Mouse (Mus musculus): Measurements from ENCODE around the gene Zmiz2. TPM values are rescaled to one million over a fixed set of nuclear protein-coding genes. Genes with fewer than 3 reads are reported as not detected.
A peak's percentile ranks its signal among the peaks of the same experiment; 100 is the strongest.

The Zmiz2 gene
- polyA plus RNA-seq, 1 experiment from 2014 or later: 10.7 TPM

DNA sequence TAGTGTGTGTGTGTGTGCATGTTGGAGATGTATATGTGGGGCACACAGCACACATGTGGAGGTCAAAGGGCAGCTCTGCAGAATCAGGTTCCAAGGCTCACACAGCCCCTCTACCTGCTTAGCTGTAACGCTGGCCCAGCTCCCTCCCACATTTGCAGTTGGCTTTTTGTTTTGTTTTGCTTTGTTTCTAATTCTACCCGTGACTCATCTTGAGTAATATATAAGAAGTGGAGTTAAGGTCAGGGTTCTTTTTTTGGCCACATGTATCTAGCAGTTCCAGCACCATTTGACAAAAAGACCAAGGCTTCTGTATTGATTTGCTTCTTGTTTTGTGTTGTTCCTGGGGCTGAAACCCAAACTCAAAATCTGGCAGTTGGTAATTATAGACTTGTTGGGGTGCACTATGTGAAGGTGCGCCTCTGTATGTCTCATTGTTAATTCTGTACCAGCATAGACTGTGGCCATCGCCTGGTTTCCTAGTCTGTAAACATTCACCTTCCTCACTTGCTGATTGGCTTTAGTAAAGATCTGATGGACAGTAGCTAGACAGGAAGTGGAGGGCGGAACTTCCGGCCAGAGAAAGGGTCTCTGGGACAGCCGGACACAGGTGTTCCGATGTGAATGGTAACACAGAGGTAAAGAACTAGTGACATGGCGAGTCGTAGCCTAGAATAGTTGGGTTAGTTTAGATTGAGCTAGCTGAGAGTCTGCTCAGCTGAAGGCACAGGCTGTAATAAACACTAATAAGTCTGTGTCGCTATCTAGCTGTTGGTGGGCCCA is 17.3 kb upstream of the Zmiz2 start:
- H3K36me3 ChIP-seq: no peaks in the 10 kb centered on the region
- no peak overlapping the region for H3K4me2 ChIP-seq
- H3K27me3 ChIP-seq (replicated peaks): no peaks in the 10 kb centered on the region
- no peaks in the 10 kb centered on the region for H3K9me3 ChIP-seq
- ATAC-seq (ENCODE audit: insufficient read depth, low FRiP score, low read depth): no peak
- H3K27ac ChIP-seq: no peak overlapping the region
- H3K9ac ChIP-seq: no peak overlapping the region
- 74% methylated on average over 11 of the region's 11 CpGs for WGBS
- 0 out of 2 replicates have a peak, but pooled peaks cover 1% of the 10 kb centered on the region for H3K4me1 ChIP-seq
- no peak overlapping the region for H3K4me3 ChIP-seq (replicated peaks)

DNA sequence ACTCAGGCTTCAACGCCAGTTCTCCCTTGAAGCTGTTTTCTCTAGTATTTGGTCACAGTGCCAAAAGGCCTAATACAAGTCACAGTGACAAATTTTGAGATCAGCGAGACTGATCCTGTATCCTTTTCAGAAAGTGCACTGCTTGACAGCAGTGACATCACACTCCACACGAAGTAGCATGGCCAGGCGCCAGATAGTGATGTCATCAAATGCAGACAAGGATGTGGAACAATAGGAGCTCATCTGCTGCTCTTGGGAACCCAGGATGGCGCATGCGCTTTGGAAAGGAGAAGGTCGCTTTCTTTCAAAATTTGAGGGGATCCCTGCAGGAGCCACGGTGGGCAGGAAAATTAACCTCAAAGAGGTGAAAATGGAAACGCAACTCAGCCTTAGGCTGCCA is 16.1 kb upstream of the Zmiz2 start:
- Histone ChIP-seq H3K9me3 (no peaks in the 10 kb centered on the region), H3K27ac (no peak overlapping the region), H3K9ac (no peak overlapping the region), H3K36me3 (no peaks in the 10 kb centered on the region), H3K4me3 (replicated peaks) (no peak overlapping the region), H3K4me1 (no peaks in the 10 kb centered on the region), H3K27me3 (replicated peaks) (no peaks in the 10 kb centered on the region), H3K4me2 (no peak overlapping the region)
- ATAC-seq (ENCODE audit: insufficient read depth, low FRiP score, low read depth): no peak
- WGBS: 83% methylated on average over 9 of the region's 9 CpGs

DNA sequence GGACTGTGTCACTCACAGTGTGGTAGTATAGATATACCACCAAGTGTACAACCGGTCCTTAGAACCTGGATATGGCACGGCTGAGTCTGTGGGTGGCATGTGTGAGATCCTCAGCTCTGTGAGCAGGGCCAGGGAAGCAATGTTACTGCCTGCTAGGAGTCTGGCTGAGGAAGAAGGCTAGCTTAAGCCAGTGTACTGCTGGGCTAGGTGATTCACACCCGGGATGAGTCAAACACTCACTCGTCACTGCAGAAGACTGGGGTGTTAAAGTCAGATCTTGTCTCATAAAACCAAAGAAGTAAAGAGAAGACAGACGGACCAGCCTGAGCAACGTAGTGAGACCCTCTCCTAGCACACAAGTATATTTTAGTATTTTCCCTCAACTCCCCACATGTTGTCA is 8.0 kb upstream of the Zmiz2 start:
- Histone ChIP-seq H3K4me1 (no peaks in the 10 kb centered on the region), H3K36me3 (no peaks in the 10 kb centered on the region), H3K4me3 (replicated peaks) (no peak overlapping the region), H3K27me3 (replicated peaks) (no peaks in the 10 kb centered on the region), H3K27ac (no peak overlapping the region), H3K9me3 (no peaks in the 10 kb centered on the region), H3K9ac (no peak overlapping the region), H3K4me2 (no peak overlapping the region)
- ATAC-seq (ENCODE audit: insufficient read depth, low FRiP score, low read depth): no peak
- WGBS: 82% methylated on average over 6 of the region's 6 CpGs

DNA sequence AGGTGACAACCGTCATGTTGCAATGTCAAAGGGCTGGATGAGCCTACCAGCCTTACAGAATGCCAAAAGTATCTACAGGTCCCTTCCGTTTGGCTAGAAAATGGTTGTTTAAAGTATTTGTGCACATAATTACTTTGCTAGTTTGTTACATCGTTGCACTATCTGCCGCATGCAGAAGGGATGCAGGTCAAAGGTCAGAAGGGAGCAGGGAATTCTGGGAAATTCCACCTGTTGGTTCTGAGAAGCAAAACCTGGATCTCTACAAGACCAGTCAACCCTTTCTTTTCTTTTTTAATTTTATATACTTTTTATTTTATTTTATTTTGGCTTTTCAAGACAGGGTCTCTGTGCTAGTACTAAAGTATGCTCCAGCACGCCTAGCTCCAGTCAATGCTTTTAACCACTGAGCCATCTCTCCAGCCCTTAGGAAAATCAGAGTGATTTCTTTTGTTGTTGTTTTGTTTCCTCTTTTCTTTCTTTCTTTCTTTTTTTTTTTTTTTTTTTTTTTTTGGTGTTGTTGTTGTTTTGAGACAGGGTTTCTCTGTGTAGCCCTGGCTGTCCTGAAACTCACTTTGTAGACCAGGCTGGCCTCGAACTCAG is 648 bp upstream of the Zmiz2 start:
- Histone ChIP-seq H3K36me3 (no peaks in the 10 kb centered on the region), H3K4me3 (replicated peaks) (peak overlapping the region; percentile 76), H3K4me1 (peaks cover 12% of the 10 kb centered on the region; the same call in 1 of the 2 replicates), H3K9ac (no peak overlapping the region), H3K4me2 (peak overlapping the region; percentile 90; the same call in 1 of the 2 replicates), H3K27me3 (replicated peaks) (no peaks in the 10 kb centered on the region), H3K27ac (peak overlapping the region; percentile 98), H3K9me3 (no peaks in the 10 kb centered on the region)
- 89% methylated on average over 6 of the region's 6 CpGs for WGBS
- no peak for ATAC-seq (ENCODE audit: insufficient read depth, low FRiP score, low read depth)

DNA sequence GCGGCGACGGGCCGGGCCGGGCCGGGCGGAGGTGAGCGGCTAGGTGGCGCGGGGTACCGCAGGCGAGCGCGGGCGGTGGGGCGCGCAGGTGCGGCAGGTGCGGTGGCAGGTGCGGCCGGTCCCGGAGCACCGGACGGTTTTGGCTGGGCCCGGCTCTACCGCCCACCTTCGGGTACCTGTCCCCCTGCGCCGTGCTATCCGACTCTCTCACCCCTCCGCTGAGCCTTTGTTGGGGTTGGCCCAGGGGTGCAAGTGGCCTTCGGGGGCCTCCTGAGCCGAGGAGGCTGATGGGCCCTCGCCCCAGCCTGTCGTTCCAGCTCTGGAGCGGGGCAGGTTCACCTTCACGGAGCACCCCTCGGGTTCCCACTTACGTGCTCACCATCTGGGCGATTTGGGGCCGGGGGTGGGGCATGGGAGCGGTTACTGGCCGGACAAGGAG is 628 bp downstream of the Zmiz2 start:
- under 1% methylated on average over 42 of the region's 43 CpGs for WGBS

DNA sequence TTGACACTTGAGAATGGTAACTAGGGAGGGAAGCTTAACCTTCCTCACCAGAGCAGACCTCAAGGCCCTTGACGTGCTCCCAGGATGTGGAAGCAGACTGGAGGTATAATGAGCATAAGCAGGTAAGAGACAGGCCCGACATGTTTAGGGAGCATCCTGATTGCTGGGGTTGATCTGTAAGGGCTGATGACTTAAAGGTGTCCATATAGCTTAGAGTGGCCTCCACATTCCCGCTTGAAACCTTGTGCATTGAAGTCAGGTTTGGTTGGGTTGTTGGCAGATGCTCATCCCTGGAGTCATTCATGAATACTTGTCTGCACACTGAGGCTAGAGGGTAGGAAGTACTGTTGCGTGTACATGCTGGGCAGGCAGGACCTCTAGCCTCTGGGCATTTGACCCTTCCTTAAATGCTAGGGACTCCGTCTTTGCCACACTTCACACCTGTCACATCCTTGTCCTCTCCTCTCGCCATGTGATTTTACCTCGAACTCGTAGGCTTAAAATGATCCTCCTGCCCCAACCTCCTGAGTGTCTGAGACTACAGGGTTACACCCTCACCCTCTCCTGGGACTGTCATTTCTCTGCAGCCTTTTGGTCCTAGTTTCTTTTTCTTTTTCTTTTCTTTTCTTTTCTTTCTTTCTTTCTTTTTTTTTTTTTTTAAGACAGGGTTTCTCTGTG is 1.6 kb downstream of the Zmiz2 start:
- Histone ChIP-seq H3K36me3 (no peaks in the 10 kb centered on the region; the same call in 1 of the 2 replicates), H3K9ac (no peak overlapping the region), H3K4me3 (replicated peaks) (peak overlapping the region; percentile 76), H3K27me3 (replicated peaks) (no peaks in the 10 kb centered on the region), H3K9me3 (no peaks in the 10 kb centered on the region), H3K4me2 (peak overlapping the region; percentile 90), H3K27ac (no peak overlapping the region), H3K4me1 (peaks cover 12% of the 10 kb centered on the region; the same call in 1 of the 2 replicates)
- WGBS: 77% methylated on average over 8 of the region's 8 CpGs
- ATAC-seq (ENCODE audit: insufficient read depth, low FRiP score, low read depth): no peak

More for the DNA sequence above, 628 bp downstream of the Zmiz2 start:
- no peaks in the 10 kb centered on the region for H3K36me3 ChIP-seq
- peak overlapping the region; percentile 92 for H3K9ac ChIP-seq
- 0 out of 2 replicates have a peak, but pooled peaks have one; percentile 0 for ATAC-seq (ENCODE audit: insufficient read depth, low FRiP score, low read depth)
- H3K4me2 ChIP-seq: peak overlapping the region; percentile 90
- peak overlapping the region; percentile 76 for H3K4me3 ChIP-seq (replicated peaks)
- H3K27ac ChIP-seq: peak overlapping the region; percentile 98
- H3K4me1 ChIP-seq: peaks cover 12% of the 10 kb centered on the region; the same call in 1 of the 2 replicates
- H3K27me3 ChIP-seq (replicated peaks): no peaks in the 10 kb centered on the region
- no peaks in the 10 kb centered on the region for H3K9me3 ChIP-seq

DNA sequence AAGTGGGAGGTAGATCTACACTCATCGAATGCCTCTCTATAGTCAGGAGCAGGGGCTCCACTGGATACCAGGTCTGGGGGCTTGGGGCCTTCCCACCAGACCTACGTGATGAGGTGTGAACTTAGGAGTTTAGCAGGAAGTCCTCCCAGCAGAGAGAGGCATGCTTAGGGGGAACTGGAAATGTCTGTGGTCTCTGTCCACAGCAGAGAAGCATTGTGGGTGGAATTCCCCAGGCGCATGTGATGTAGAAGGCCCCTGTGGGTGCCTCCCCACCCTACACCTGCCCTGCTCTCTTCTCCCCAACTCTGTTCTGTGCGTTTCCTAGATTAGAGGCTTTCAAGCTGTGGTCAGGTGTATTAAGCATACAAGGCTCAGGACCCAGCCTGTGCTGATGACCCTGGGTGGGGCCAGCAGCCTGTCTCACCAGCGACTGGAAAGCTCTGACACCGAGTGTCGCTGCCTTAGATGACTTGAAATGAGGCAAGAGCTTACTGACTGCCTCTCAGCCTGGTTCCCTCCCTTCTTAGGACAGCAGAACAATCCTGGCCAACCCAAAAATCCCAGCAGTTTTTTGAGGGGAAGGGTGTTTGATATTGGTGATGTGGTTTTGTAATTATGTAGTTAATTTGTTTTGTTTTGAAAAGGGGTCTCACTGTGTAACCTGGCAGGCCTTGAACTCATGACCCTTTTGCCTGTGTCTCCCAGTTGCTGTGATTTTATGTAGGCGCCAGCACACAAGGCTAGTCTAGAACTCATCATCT is 2.8 kb downstream of the Zmiz2 start:
- Histone ChIP-seq H3K4me2 (no peak overlapping the region), H3K9ac (no peak overlapping the region), H3K27me3 (replicated peaks) (no peaks in the 10 kb centered on the region), H3K4me3 (replicated peaks) (no peak overlapping the region), H3K36me3 (peaks cover 5% of the 10 kb centered on the region; the same call in 1 of the 2 replicates), H3K27ac (no peak overlapping the region), H3K9me3 (no peaks in the 10 kb centered on the region), H3K4me1 (peaks cover 12% of the 10 kb centered on the region; the same call in 1 of the 2 replicates)
- ATAC-seq (ENCODE audit: insufficient read depth, low FRiP score, low read depth): no peak
- WGBS: 82% methylated on average over 8 of the region's 8 CpGs

DNA sequence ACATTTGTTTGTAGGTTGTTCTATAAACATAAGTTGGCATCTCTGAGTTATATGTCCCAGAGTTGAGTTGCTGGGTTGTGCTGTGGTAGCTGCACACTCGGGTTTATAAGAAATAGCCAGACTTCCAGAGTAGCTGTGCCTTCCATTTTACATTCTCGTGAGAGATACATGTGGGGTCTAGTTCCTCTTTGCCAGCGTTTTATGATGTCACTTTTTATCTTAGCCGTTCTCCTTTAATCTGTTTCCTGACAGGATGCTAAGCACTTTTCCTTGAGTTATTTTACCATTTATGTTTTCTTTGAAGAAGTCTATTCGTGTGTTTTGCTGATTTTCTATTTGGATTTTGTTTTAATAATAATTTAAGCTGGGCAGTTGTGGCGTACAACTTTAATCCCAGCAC is 4.0 kb downstream of the Zmiz2 start:
- H3K27me3 ChIP-seq (replicated peaks): no peaks in the 10 kb centered on the region
- H3K4me1 ChIP-seq: peaks cover 12% of the 10 kb centered on the region; the same call in 1 of the 2 replicates
- H3K36me3 ChIP-seq: peaks cover 16% of the 10 kb centered on the region; the same call in 1 of the 2 replicates
- H3K4me3 ChIP-seq (replicated peaks): no peak overlapping the region
- H3K9me3 ChIP-seq: no peaks in the 10 kb centered on the region
- no peak overlapping the region for H3K9ac ChIP-seq
- ATAC-seq (ENCODE audit: insufficient read depth, low FRiP score, low read depth): no peak
- no peak overlapping the region for H3K4me2 ChIP-seq
- 73% methylated on average over 6 of the region's 6 CpGs for WGBS
- H3K27ac ChIP-seq: no peak overlapping the region

DNA sequence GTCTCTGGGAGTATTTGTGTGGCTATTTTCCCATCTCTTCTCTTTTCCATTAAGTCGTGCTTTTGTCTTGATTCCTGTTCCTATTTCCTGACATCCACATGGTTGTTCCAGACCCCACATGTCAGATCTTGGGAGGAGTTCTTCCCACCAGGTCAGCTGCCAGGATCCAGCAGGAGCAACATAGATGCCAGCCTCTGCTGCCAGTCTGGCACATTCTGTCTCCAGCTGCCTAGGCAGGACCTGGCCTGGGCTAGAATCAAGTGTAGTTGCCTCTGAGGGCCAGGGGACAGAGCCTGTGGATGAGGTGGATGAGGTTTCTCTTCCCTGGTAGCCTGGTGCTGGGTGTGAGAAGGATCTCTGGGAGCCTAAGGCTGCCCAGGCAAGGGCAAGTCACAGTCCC is 5.0 kb downstream of the Zmiz2 start:
- no peaks in the 10 kb centered on the region for H3K9me3 ChIP-seq
- peaks cover 12% of the 10 kb centered on the region; the same call in 1 of the 2 replicates for H3K4me1 ChIP-seq
- H3K27ac ChIP-seq: no peak overlapping the region
- no peak for ATAC-seq (ENCODE audit: insufficient read depth, low FRiP score, low read depth)
- 63% methylated on average over 1 of the region's 1 CpGs for WGBS
- H3K4me2 ChIP-seq: no peak overlapping the region
- no peaks in the 10 kb centered on the region for H3K27me3 ChIP-seq (replicated peaks)
- no peak overlapping the region for H3K4me3 ChIP-seq (replicated peaks)
- H3K36me3 ChIP-seq: peaks cover 16% of the 10 kb centered on the region; the same call in 1 of the 2 replicates
- H3K9ac ChIP-seq: no peak overlapping the region

DNA sequence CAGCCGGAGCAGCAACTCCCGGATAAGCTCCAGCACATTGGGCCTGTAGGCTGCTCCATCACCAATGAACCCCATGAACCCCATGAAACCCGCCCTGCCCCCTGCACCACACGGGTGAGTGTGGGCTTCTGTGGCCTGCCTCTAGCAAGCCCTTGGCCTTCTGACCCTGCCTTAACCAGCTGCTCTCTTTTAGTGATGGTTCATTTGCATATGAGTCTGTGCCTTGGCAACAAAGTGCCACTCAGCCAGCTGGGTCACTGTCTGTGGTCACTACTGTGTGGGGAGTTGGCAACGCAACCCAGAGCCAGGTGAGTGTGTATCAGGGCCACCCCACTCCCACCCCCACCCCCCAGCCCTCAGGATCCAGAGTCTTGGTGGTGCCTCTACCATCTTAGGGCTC is 6.7 kb downstream of the Zmiz2 start:
- H3K27ac ChIP-seq: no peak overlapping the region
- ATAC-seq (ENCODE audit: insufficient read depth, low FRiP score, low read depth): no peak
- H3K4me1 ChIP-seq: 0 out of 2 replicates have a peak, but pooled peaks cover 6% of the 10 kb centered on the region
- H3K4me2 ChIP-seq: no peak overlapping the region
- H3K36me3 ChIP-seq: peaks cover 32% of the 10 kb centered on the region; the same call in 1 of the 2 replicates
- no peaks in the 10 kb centered on the region for H3K9me3 ChIP-seq
- H3K4me3 ChIP-seq (replicated peaks): no peak overlapping the region
- WGBS: 87% methylated on average over 5 of the region's 5 CpGs
- no peaks in the 10 kb centered on the region for H3K27me3 ChIP-seq (replicated peaks)
- H3K9ac ChIP-seq: no peak overlapping the region

DNA sequence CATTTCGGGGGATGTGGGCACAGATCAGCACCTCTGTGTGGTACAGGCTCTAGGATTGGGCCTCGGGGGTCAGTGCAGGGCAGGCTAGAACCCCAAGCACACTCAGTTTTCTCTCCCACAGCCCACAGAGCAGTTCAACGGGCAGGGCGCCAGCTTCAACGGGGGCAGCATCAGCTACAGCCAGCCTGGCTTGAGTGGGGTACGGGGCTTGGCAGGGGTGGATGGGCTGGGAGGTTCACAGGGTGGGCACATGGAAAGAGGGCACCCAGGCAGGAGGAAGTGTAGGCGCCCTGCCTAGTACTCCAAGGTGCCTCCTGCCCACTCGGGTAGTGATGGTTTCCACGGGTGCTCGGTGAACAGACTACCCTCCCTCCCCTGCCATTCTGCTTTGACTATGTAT is 9.3 kb downstream of the Zmiz2 start:
- 89% methylated on average over 10 of the region's 10 CpGs for WGBS
- H3K36me3 ChIP-seq: peaks cover 51% of the 10 kb centered on the region
- H3K27me3 ChIP-seq (replicated peaks): no peaks in the 10 kb centered on the region
- H3K27ac ChIP-seq: no peak overlapping the region
- H3K4me2 ChIP-seq: no peak overlapping the region
- no peak overlapping the region for H3K9ac ChIP-seq
- no peaks in the 10 kb centered on the region for H3K9me3 ChIP-seq
- ATAC-seq (ENCODE audit: insufficient read depth, low FRiP score, low read depth): no peak
- no peak overlapping the region for H3K4me3 ChIP-seq (replicated peaks)
- H3K4me1 ChIP-seq: no peaks in the 10 kb centered on the region
